Mouse (Mus musculus): ENCODE results near the gene Fam20b.
"Not testable (repeated sequence)": the region's sequence is repeated elsewhere in the genome, so short reads cannot be mapped to it uniquely, and the experiment has no call there.

The Fam20b gene

DNA sequence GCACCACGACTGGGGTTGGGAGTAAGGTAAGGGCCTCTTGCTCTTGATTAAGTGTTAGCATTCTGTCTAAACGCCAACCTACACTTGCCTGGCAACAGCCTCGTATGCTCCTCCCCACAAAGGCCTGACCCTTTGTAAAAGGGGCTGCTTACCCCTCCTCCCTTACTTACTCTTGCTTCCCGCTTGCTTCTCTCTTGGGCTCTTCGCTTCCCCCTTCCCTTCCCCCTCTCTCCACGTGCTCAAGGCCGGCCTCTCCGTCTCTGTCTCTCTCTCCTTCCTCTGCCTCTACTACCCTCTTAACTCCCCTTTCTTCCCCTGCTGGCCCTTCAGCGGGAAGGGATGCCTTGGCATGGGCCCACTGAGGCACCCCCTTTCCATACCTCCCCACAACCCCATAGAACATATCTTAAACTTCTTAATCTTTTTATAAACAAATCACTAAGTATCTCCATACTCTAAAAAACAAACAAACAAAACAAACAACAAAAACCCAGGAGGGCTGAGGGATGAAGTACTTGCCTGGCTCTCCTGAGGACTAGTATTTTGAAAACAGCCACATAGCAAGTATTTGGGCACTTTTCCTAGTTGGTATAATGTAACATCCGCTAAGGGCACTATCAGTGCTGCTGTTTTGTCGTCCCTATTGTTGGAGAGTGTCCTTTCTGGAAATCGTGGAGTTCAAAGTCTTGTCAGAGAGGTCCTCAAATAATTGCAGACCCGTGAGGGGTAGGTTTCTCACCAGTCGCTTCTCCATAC is 46.0 kb downstream of the Fam20b start:
- DNase-seq (ENCODE audit: extremely low spot score) = peak; percentile 44

DNA sequence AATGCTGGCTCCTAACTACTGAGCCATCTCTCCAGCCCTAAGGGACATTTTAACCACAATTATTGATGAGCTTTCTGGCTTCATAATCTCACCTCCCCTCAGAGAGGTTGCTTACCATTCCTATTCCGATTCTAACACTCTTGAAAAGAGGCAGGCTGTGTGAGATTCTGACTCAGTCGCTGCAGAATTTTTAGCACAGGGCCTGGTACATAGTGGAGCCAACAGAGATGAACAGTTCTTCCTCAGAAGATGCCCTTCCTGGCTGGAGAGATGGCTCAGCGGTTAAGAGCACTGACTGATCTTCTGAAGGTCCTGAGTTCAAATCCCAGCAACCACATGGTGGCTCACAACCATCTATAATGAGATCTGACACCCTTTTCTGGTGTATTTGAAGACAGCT is 47.0 kb downstream of the Fam20b start:
- no peak for DNase-seq (ENCODE audit: extremely low spot score)

DNA sequence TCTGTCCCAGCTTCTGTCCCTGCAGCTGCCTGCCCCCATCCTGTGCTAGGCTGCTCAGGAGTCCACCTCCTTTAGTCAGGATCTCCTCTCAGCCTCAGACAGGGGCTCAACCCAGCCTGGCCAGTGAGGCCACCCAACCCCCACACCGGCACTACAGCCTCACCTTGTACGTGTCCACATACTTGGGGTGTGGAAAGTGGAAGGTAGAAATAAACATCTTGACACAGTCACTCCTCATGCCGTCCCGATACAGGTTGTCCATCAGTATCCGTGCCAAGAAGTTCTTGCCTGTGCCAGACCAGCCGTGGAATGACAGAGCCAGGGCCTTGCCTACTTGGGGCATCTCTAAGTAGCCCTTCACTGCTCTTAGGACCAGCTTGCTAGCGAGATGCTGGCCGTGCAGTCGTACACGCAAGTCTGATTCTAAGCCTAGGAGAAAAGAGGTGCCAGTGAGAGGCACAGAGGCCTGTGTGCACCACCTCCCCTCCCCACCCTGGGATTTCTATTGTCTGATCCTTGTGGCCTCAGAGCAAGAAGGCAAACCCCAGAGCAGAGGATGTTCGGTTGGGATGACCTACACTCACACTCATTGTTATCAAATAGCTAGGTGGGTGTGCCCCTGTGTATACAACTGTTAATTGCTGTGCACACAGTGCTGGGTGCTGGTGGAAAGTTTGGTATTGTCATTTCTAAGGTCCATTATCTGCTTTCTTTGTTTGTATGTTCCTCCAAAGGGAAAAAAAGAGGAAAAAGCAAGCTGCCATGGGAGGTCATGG is 49.5 kb downstream of the Fam20b start:
- no peak for DNase-seq (ENCODE audit: extremely low spot score)

DNA sequence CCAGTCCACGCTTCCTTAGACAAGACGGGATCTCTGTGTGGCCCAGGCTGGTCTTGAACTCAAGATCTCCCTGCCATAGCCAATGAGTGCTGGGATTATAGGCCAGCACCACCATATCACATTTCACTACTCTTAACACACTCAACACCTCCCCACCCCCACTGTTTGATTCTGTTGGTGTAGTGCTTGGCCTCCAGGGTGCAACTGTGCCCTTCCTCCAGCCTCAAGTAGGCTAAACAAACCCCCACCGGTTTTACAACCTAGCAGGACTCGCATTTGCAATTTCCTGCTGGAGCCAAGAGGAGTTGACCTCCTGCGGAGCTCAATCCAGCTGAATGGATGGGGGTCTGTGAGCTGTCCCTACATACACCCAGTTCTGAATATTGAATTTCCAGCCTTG is 50.3 kb downstream of the Fam20b start:
- DNase-seq (ENCODE audit: extremely low spot score) = no peak

DNA sequence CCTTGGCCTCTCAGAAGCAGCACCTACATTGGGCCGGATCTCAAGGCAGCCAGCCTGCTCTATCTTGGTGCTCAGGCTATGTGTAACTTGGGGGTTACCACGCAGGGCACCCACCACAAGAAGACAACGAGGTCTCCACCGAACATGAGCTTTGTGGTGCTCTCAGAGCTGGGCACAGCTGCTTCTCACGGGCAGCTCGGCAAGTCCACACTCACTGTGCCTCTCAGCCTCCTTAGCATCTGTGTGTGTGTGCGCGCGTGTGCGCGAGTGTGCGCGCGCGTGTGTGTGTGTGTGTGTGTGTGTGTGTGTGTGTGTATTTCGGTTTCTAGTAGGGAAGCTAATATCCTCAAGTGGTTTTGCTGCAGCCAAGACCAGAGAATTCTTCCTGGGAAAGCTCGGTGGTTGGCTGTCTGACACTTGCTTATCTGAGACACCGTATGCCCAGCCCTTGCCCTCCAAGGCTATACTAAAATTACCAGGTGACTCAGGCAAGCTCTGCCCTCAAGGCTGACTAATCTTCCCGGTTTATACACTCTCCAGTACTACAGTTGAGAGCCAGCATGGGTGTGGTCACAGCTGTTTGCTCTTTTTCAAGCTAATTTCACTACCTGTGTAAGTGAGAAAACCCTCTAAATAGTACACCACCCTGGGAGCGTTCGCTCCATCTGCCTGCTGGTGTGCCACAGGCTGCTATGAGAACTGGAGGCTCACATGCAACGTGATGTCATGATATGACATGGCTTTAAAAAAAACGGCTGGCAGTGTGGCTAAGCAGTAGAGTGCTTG is 51.6 kb downstream of the Fam20b start:
- no peak for DNase-seq (ENCODE audit: extremely low spot score)

DNA sequence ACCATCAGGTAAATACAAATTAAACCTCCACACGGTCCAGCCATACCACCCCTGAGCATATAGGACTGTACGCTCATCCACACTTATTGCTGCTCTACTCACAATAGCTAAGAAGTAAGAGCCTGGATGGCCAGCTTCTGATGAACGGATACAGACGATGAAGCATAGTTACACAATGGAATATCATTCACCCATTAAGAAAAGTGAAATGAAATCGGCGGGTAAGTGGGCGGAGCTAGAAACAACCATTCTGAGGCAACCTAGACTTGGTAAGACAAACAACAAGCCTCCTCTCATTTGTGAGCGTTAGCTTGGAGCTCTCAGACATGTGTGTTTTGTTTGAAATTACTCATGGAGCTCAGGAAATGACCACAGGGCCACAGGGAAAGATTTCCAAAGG is 53.1 kb downstream of the Fam20b start:
- DNase-seq (ENCODE audit: extremely low spot score) = no peak

DNA sequence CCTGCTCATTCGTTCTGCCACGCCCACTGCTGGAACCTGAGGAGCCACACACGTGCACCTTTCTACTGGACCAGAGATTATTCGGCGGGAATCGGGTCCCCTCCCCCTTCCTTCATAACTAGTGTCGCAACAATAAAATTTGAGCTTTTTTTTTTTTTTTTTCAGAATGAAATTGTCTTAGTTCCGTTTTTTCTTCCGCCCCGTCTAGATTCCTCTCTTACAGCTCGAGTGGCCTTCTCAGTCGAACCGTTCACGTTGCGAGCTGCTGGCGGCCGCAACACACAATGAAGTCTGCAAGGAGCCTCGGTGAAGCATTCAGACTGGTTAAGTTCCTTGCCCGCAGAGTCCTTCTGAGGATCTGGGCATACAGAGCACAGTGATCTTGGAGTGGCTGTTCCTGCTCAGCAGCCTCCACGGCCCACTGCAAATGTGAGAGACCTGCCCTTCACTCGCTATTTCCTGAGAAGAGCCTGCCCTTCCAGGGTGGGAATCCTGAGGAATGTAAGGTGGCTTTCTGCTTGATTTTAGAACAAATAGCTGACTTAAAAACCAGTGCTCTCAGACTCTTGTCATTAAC is 58.1 kb downstream of the Fam20b start:
- not testable (repeated sequence) for DNase-seq (ENCODE audit: extremely low spot score)

DNA sequence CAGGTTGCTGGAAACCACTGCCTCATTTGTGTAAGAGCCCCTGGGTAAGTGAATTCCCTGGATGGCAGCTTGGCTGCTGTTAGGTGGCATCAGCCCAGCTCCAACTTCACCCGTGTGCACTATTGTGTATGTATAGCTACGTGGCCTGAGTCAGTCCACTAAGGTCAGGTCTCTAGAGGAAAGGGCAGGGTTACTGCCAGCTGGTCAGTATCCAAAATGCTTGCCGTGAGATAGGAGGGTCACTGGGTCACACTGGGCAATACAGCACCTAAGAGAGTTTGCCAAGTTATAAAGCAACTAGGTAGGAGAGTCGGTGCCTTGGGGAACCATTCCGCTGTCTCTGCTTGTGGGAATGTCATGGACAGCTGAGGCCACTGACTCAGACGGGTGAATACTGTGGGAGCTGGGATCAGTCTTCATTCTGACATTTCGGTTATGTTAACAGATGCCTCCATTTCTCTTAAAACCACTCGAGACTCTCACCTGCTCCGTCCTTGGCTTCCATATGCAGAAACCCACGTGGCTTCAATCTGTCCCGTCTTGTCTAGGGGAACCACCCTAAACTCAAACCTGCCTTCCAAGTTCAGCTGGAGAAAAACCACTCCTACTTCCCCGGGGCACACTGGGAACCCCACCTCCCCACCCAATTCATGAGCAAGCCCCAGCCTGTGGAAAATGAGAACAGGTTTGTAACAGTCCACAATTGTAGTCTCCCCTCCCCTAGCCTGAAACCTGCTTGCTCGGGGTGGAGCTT is 58.8 kb downstream of the Fam20b start:
- no peak for DNase-seq (ENCODE audit: extremely low spot score)

DNA sequence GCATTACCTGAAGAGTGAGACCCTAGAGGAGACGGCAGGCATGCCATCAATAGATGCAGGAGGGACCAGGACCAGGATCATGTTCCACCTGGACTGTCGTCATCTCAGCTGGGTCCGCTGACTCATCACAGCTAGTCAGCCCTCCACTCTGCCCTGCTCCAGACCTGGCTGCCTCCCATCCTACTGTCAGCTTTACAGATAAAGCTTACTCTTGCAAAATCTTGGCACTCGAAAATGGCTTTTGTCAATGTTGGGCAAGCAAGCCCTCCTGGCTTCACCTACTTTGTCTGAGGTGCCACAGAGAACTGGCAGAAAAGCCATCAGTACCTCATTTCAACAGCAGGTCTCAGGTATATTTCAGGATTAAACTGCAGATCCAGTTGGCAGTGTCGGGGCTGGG is 60.2 kb downstream of the Fam20b start:
- DNase-seq (ENCODE audit: extremely low spot score) = no peak

DNA sequence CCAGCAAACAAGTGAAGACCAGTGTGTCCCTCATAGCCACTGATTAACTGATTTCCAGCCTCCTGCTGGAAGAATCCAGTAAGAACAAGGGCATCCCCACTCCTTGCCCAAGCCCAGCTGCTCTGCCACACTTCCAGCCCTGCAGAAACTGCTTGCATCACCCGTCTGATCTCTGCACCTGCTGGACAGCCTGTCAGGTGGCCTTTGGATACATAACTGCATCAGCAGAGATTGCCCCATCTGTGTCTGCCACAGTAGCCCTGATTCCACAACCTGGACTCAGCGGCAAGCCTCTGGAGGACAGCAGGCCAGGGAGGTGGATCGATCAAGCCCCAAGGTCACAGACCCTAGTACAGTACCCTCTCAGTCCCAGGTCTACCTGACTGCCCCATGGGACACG is 61.4 kb downstream of the Fam20b start:
- DNase-seq (ENCODE audit: extremely low spot score) = no peak

DNA sequence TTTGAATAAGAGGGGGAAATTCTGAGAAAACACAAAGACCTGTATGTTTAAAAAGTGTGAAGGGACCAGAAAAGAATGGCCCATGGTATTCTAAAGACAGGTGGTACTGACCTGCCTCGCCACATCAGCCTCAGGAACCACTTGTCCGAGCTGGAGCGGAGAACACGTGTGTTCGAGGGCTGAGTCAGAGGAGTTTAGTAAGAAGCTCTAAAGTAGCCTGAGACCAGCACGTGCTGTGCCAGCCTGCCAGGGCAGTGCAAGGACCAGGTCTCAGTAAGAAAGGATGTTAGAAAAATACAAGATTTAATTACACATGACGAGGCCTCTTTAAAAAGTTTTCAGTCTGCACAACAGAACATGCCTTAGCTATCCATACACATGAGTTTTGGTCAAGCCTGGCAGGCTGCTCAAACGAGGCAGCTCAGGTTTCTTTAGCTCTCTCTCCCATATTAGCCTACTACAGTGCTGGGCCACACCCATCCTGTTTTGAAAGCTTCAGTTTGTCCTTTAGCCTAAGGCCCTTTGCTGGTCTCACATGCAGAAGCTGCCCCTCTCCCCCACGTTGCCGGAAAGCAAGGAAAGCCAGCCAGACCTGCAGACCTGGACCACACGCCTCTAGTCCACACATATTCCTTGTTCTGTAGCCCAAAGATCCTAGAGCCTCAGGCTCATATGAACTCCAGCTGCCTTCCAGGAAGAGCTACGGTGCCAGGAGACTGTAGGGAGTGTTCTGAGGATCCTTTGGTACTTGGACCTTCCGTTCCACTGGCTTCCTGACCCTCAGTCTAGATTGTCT is 64.0 kb downstream of the Fam20b start:
- no peak for DNase-seq (ENCODE audit: extremely low spot score)

DNA sequence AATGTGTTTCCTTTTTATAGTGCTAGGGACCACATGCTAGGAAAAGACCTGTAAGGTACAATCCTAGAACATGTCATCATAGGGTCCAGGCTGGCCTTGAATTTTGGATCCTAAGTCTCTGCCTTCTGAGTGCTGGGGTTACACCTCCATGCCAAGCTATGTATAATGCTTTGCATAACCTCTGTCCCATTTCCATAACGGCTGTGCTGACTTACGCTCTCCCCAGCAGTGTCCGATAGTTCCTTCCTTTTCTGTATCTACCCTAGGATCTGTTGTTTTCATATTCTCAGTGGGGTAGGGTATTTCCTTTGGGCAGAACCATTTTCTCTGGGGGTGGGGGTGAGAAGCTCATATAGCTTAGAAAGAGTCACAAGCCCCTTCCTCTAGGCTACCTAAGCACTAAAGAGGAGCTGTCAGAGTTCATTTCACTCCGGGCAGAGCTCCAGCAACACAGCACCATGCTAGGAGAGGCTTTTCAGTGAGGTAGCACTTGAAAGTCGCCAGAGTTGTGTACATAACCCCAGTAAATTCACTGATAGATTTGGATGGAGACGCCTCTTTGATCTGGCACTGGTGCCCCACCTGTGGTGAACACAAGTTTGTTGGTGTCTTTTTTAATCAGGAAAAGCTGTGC is 66.6 kb downstream of the Fam20b start:
- DNase-seq (ENCODE audit: extremely low spot score) = no peak

DNA sequence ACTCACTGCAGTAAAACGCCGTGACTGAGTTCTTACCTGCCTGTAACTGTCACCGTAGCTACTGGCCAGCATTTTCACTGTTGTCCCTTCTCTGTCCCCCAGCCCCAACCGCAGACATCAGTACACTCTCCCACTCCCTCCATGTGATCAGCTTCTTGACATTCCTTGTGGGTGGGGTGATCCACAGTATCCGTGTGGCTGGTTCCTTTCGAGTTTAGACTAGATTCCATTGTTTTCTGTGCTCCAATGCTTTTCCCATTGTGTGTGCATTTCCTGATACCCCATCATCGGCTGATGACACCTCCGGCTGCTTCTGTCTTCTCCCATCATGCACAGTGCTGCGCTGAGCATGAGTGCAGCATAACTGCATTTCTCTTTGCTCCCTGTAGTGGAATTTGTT is 68.3 kb downstream of the Fam20b start:
- DNase-seq (ENCODE audit: extremely low spot score) = no peak

DNA sequence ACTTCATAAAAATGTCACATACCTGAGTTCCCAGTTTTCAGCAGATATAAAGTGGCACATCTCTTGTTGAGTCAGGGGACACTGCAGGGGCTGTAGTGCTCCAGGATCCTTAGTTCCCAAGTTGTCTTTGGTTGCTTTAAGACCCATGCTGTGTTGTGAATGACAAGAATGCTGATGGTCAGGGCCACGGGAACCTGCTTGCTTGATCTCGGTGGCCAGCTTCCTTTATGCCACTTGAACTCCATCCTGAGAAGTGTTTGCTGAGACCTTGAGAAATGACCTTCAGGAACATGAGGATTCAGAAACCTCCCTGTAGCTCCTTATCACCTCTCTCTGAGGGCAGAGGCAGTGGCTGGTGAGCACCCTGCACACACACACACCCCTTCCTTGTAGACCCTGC is 70.2 kb downstream of the Fam20b start:
- DNase-seq (ENCODE audit: extremely low spot score) = no peak

DNA sequence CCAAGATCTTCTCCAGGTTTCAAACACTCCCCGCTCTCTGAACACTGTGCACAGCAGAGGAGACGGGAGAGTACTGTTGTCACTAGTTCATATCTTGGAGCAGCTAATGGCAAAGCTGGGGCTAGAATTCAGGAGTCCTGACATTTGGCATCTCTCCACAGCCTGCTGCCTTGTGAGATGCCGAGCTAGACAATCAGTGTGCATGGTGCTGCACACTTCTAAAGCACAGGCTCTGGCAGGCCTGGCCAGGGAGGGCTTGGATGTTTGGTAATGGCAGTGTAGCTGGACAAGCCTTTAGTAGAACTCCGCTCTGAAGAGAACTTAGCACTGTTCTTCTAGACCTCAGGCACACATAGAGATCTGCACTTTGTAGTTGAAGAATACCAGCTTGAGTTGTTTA is 72.9 kb downstream of the Fam20b start:
- DNase-seq (ENCODE audit: extremely low spot score) = no peak

DNA sequence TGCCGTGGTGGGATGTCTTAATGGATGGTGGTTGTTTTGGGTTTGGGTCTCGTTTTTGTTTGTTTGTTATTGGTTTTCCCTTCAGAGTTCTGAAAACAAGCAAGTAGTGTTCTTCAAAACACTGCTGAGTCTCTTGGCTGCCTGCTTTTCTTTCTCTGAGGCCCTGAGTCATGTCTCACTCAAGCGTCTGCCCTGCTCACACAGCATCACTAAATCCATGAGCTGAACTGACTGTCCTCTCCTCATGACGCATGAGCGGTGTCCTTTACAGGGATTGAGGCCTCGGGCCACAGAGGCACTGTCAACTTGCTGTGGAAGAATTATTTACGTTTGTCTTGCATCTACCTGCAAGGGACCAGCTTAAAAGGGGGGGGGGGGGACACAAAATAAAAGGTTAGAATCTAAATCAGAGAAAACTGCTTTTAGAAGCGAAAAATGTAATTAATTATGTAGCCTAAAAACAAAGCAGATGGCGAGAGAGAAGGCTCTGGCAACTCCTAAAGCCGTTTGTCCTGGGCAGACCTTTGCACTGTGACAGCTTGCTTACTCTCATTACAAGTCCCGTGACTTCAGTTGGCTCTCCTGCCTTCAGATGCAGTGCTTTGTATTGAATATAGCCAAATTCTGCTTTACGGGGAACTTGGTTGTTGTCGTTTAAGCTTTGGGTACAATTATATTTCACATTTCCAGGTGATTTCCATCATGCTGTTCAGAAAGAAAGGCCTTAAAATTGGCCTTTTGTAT is 73.9 kb downstream of the Fam20b start:
- DNase-seq (ENCODE audit: extremely low spot score) = no peak

DNA sequence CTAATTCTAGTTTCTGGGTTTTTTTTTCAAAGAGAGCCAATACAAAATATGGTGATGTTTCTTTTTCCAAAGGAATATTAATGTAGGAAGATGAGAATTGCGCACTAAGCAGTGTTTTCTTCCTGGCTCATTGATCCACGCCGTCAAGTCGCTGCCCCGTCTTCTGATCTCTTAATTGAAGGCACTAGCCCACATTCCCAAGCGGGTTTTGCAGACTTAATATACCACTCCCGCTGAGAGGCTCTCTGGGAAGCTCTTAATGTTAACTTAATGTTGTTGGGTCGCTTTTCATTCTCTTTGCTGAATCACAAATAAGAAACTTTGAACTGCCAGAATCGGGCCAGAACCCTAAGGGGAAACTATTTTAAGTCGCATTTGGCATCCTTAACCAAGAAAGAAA is 74.8 kb downstream of the Fam20b start:
- DNase-seq (ENCODE audit: extremely low spot score) = no peak

DNA sequence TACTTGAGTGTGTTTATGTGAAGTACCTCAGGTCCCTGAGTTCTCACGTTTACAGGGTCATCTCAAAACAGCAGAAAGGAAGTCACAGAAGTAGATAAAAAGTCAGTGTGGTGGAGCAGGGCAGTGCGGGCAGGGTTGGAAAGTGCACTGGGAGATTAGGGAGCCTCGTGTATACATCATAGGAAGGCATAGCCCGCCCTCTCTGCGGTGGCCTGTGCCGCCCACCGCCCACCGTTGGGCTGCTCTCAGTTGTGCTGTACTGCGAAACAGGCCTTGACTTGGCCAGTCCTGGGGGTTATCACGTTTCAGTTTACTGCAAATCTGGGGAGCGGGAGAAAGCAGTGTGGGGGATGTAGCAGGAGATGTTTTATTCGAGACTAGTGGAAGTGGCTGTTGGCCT is 76.1 kb downstream of the Fam20b start:
- no peak for DNase-seq (ENCODE audit: extremely low spot score)

DNA sequence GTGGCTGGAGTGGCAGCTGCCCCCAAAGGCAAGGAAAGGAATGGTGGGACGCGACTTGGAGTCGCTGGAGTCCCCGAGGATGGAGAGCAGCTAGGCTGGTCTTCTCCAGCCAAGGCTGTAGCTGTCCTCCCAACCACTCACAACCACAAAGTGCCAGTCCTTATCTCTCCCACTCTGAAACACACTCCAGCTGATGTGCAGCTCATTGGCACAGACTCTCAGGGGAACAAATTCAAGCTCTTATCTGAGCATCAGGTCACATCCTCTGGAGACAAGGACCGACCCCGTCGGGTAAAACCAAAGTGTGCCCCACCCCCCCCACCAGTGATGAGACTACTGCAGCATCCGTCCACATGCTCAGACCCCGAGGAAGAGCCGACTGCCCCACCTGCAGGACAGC is 77.1 kb downstream of the Fam20b start:
- no peak for DNase-seq (ENCODE audit: extremely low spot score)

DNA sequence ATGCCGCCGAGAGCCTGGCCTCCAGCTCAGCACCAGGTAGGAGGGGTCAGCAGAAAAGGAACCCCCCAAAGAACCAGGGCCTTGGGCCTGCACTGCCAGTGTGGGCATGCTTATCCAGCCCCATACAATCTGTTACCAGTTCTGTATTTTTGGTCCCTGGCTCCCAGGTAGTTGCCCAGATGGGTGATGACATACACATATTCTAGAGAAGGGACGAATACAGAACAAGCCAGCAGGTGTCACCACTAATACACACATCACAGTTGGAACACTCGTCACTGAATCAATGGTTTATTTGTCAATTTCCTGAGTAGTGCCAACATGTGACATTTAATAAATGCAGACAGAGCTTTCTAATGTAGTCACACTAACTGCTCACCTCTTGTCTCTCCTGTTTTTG is 78.3 kb downstream of the Fam20b start:
- DNase-seq (ENCODE audit: extremely low spot score) = no peak

Data from embryo, embryonic 9.5 days (tissue).